Mouse (Mus musculus): ENCODE results near the gene Prmt9.

Prmt9 gene

DNA sequence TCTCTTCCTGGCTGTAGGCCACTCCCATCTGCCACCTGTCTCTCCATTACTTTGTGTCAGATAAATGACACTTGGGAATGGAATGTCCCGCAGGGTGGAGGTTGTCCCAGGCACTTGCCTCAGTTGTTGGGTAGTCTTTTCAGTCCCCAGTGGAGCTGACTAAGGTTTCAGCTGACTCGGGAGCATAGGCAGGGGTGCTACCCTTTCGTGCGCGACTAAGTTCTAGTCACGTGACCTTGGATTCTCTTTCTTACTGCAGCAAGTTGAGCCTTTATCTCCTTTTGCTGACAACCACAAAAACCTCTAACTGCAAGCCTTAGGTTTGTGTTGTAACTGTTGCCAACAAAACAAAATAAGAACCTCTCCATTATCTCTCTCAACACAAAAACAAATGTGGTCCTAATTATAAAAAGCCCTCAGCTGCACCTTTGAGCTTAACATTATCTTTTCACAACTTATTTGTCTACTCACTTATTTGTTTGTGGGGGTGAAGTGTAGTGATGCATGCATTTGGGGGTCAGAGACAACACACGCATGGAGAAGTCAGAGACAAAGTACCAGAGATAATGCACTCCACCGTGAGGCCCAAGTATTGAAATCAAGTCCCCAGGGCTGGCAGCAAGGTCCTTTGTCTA is 14.7 kb upstream of the Prmt9 start:
- DNase-seq, result no peak

GRCm38 (mm10) chr8:77535026-77535595 is 14.1 kb upstream of the Prmt9 start:
- peak; percentile 23 for DNase-seq

DNA sequence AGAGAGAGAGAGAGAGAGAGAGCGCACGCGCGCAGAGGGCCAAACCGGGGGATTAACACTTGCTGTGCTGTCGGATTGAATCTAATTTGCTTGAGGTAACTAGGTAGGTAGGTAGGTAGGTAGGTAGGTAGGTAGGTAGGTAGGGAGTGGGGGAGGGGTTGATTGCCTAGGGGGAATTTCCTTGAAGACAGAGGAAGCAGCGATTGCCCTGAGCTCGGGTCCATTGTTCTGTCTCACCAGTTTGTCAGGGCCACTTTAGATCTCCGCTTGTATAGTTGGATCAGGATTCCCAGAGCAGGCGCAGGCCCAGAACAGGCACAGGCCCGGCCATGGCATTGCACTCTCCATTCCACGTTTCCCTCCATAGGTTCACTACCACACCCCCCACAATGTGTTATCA is 12.4 kb upstream of the Prmt9 start:
- no peak for DNase-seq

GRCm38 (mm10) chr8:77538256-77538655 is 10.9 kb upstream of the Prmt9 start:
- no peak for DNase-seq

- no peak for DNase-seq
These were observed 5.9 kb upstream of the Prmt9 start for GRCm38 (mm10) chr8:77543152-77543777.

DNA sequence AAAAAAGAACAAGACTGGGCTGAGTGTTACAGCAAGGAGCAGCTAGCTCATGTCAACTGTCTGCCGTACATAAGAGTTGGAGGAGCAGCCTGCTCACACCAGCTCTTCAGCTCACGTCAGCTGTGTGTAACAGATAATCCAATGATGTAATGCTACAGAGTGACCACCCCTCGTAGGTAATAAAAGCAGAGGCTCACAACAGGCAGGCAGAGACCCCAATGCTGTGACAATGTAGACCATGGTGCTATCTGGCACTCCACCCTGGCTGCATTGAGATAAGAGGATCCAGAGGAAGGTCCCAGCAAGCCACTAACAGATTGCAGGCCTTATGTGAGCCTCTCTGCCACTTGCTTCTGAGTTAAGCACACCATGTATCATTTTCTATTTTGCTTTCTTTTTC is 4.8 kb upstream of the Prmt9 start:
- DNase-seq, result no peak

- DNase-seq, result no peak
These were observed 3.6 kb upstream of the Prmt9 start for GRCm38 (mm10) chr8:77545616-77546015.

- DNase-seq, result no peak
These were observed 834 bp downstream of the Prmt9 start for GRCm38 (mm10) chr8:77549881-77550580.

DNA sequence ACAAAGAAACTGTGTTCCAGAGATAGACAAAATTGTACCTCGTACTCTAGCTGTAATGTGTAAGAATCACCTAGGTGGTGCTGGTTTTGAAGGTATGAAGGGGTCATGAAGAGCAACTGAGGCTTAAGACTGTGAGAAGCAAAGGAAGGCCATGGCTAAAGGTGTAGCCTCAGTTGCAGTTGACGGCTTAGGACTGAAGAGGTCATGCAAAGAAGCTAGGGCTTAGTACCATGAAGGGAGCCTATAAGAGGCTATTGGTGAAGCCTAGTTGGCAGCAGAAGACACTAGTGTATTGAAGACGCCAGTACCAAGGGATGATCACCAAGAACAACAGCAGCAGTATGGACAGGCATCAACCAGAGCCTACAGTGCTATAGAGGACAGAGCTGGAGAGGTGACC is 3.3 kb downstream of the Prmt9 start:
- DNase-seq, result no peak

DNA sequence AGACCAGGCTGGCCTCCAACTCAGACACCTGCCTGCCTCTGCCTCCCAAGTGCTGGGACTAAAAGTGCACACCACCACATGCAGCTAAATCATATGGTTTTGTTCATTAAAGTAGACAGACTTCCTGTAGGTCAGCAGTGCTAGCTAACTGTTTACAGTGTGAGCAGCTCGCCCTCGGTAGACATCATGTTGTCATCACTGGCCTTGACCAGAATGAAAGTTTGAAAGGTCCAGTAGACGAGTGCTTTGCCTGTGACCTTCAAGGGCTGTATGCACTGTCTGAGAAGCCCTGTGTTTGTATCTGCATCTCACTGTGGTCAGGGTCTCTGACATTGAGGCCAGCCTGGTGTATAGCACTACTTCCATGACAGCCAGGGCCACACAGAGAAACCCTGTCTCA is 12.2 kb downstream of the Prmt9 start:
- no peak for DNase-seq

DNA sequence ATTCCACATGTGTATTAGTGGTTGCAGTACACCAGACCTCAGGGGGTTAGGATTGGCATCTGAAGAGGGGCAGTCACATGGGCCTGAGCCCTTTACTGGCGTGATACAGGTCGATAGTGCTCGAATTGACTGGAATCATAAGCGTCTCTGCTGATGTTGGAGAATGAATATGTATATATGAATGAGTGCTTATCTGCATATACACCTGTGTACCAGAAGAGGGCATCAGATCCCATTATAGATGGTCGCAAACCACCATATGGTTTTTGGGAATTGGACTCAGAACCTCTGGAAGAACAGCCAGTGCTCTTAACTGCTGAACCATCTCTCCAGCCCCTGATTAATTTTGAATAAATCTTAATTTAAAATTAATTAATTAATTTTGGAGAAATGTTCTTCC is 25.0 kb downstream of the Prmt9 start:
- DNase-seq, result no peak

- no peak for DNase-seq
These were observed 28.5 kb downstream of the Prmt9 start for GRCm38 (mm10) chr8:77577674-77578073.

DNA sequence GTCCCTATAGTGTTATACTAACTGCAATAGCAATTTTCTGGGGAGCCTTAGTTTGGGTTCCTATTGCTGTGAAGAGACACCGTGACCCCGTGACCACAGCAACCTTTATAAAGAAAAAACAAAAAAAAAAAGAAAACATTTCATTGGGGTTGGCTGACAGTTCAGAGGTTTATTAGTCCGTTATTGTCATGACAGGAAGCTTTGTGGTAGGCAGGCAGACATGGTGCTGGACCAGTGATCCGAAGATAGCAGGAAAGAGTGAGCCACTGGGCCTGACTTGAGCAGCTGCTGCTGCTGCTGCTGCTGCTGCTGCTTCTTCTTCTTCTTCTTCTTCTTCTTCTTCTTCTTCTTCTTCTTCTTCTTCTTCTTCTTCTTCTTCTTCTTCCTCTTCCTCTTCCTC is 35.0 kb downstream of the Prmt9 start:
- no peak for DNase-seq

- no peak for DNase-seq
These were observed 60.4 kb downstream of the Prmt9 start for GRCm38 (mm10) chr8:77609621-77610020.

DNA sequence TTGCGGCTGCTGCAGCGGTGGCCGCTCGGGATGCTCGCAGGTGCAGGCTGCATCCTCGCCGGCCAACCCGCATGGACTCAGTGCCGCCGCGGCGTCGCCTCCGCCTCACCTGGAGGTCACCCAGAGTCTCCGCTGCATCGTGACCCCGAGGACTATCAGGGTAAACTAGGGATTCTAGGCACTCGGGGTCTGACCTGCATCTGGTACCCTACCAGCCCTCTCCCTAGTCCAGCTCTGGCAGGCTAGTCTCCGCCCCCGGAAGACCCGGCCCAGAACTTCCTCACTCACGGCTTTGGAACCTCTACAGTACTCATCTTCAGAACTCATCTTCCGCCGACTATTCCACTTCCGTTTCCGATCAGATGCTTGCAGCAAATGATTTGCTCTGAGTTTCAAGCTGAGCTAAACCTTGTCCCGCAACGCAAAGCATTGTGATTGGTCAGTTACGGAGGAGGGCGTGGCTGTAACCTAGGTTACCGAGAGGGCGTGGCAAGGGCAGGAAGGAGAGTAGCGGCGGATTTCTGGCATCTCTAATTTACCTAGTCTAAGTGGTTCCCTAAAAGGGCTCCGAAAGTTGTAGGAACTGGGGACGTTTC is 61.3 kb downstream of the Prmt9 start, which contains the start of gene Tmem184c:
Gene Tmem184c, minus strand, starts transcription at position 325 of the 596 bp plus-strand sequence.
- peak; percentile 98 for DNase-seq

GRCm38 (mm10) chr8:77617916-77618315 is 68.7 kb downstream of the Prmt9 start:
- no peak for DNase-seq

DNA sequence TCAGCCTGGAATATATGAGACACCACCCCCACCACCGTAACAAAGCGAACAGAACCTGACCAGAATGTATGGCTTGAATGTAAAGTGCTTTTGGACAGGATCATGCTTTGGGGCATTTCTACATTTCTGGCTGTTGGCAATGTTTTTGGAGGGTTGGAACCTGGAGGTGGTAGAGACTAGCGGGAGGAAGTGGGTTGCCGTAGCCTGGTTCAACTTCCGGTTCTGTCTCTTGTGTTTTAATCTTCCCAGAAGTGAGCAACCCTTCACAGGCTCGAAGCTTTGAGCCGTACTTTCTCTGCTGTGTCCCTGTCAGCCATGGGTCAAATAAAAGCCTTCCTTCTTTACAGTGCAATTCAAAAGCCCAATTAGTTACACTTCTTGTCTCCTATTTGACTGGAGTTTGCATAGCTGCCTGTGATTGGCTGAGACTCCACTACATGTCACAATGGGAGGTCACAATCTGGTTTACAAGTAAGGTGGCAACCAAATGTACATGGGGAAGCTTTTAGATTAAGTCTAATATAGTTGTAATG is 74.5 kb downstream of the Prmt9 start:
- no peak for DNase-seq

DNA sequence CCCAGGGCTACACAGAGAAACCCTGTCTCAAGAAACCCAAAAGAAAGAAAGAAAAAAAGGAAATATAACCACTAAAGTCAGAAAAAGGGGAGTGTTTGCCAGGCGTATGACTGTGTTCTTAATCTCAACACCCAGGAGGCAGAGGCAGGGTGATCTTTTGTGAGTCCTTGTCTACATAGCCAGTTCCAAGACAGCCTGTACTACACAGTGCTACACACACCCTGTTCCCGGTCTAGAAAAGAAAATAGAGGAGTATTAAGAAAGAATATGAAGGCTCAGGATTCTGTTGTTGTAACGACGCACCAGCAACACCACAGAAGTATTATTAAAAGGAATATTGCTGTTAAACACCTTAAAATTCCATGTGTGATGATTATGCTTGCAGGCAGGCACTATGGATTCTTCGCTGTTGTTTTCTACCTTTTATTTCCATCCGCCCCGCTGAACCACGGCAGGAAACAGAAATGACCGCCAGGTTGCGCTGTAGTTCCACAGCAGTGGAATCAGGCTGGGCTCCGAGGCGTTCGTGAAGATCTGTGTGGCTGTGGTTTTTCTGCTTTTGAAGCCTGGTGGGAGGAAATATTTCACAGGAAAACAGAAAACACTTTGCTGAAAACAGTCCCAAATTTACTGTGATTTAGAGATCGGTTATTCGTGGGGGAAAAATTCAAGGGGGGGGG is 80.8 kb downstream of the Prmt9 start:
- DNase-seq, result peak; percentile 79

- no peak for DNase-seq
These were observed 81.5 kb downstream of the Prmt9 start for GRCm38 (mm10) chr8:77630691-77631090.
